In genomic region chr19:60811098-60812035, GRCm38 (mm10) we compare ENCODE assay signal across 8 mouse cellular contexts. TPM values are rescaled to one million over a fixed set of nuclear protein-coding genes. Genes with fewer than 3 reads are reported as not detected.
DNase-seq lines count a peak whose midpoint lies in the region; ATAC-seq and TF ChIP-seq lines count a peak whose summit lies in the region.

TSS of gene Fam45a (plus strand) at chr19:60811585.

- intact Hi-C loops in gastrocnemius, adult 2 months (cut with DNase I): loop anchor here (2.0 kb wide), 1 partner anchor 21 kb away; the partner anchor contains the start of gene Eif3a
- intact Hi-C loops in left cerebral cortex, adult 2 months (cut with DNase I): loop anchor here (1.0 kb wide), 1 partner anchor 21 kb away; the partner anchor contains the start of gene Eif3a

- peak within 1 kb of the TSS; percentile 88 for H3K4me3 ChIP-seq in gastrocnemius, adult 2 months
- peak within 1 kb of the TSS; percentile 78 for H3K4me3 ChIP-seq in hindbrain, postnatal 0 days (ENCODE audit: low read length)
- peak within 1 kb of the TSS; percentile 88 for H3K4me3 ChIP-seq in left cerebral cortex, adult 2 months

- H3K4me2 ChIP-seq in hindbrain, postnatal 0 days (ENCODE audit: low read depth, low read length): peak within 1 kb of the TSS; percentile 87

- 3% methylated on average over 40 of the region's 45 CpGs for WGBS in hindbrain, postnatal 0 days

- no peaks in the 10 kb centered on the region; the same call in 1 of the 2 replicates for H3K36me3 ChIP-seq in hindbrain, postnatal 0 days (ENCODE audit: insufficient read depth, low read length)

- TF ChIP-seq CTCF in gastrocnemius, adult 2 months (IDR thresholded peaks at IDR 0.05): peak; percentile 81
- peak; percentile 94 for TF ChIP-seq CTCF in hindbrain, postnatal 0 days (IDR thresholded peaks at IDR 0.05; ENCODE audit: low read depth)
- peak; percentile 80 for TF ChIP-seq CTCF in left cerebral cortex, adult 2 months (IDR thresholded peaks at IDR 0.05)

- H3K4me1 ChIP-seq in hindbrain, postnatal 0 days (ENCODE audit: insufficient read depth, low read length): peaks cover 4% of the 10 kb centered on the region; the same call in 1 of the 2 replicates

- H3K27me3 ChIP-seq in hindbrain, postnatal 0 days (ENCODE audit: insufficient read depth, low read length): no peaks in the 10 kb centered on the region

- H3K9me3 ChIP-seq in hindbrain, postnatal 0 days (ENCODE audit: low read length): no peaks in the 10 kb centered on the region

- peak within 1 kb of the TSS; percentile 95 for H3K27ac ChIP-seq in gastrocnemius, adult 2 months
- H3K27ac ChIP-seq in hindbrain, postnatal 0 days: peak within 1 kb of the TSS; percentile 74; the same call in 1 of the 2 replicates
- H3K27ac ChIP-seq in left cerebral cortex, adult 2 months: peak within 1 kb of the TSS; percentile 79

- ATAC-seq in common myeloid progenitor, adult 5-6 weeks (replicated peaks; ENCODE audit: low read depth, poor library complexity, severe bottlenecking): peak; percentile 100
- peak; percentile 100 for ATAC-seq in hindbrain, postnatal 0 days
- ATAC-seq in megakaryocyte, adult 5-6 weeks (ENCODE audit: poor library complexity, severe bottlenecking): peak; percentile 100

- H3K9ac ChIP-seq in hindbrain, postnatal 0 days (replicated peaks; ENCODE audit: low read length): peak within 1 kb of the TSS; percentile 80

- peak; percentile 96 for DNase-seq in ZHBTc4 (ENCODE audit: low read depth, low spot score)
- DNase-seq in gastrocnemius, adult 2 months: peak; percentile 95
- peak; percentile 93 for DNase-seq in hindbrain, postnatal 0 days (ENCODE audit: low spot score)
- DNase-seq in left cerebral cortex, adult 2 months (ENCODE audit: extremely low spot score in 1 of 2, low spot score in 2 of 2): peak; percentile 88 to 89
- peak; percentile 88 to 92 for DNase-seq in right cerebral cortex, adult 2 months (ENCODE audit: low spot score in 2 of 2)
- DNase-seq in urinary bladder, postnatal 14 days (ENCODE audit: low spot score): peak; percentile 94

RNA-seq across cellular contexts. Expression of gene Fam45a, which starts in this region (rescaled TPM):
- 19.9 and 27.8 TPM in 2 replicates for total RNA-seq in common myeloid progenitor, adult 5-6 weeks (2017)
- 10 to 100 TPM; 11.2 to 12.2 TPM for total RNA-seq in gastrocnemius, adult 2 months (2021)
- total RNA-seq in hindbrain, postnatal 0 days (2014; rRNA removed): 29.7 and 32.0 TPM in 2 replicates
- polyA plus RNA-seq in hindbrain, postnatal 0 days (2015; fragmentation: Nextera tagmentation; extraction: Ambion mirVana): 44.8 and 45.6 TPM in 2 replicates
- 10 to 100 TPM; 37.3 to 38.1 TPM for total RNA-seq in left cerebral cortex, adult 2 months (2021)
- 47.7 and 49.6 TPM in 2 replicates for total RNA-seq in megakaryocyte, adult 5-6 weeks (2015)
- 28.8 and 31.3 TPM in 2 replicates for total RNA-seq in megakaryocyte, adult 5-6 weeks (2017)

Comparison
In these comparisons a context has a peak if more than half of its experiments do, and no peak if none do; other contexts are left out.
1. Peak in every context shown above with its lines: DNase-seq, ATAC-seq, H3K4me3 ChIP-seq and H3K27ac ChIP-seq.